Mouse (Mus musculus) liver, embryonic 14.5 days (tissue): ENCODE data around the gene Wipf2. TPM values are rescaled to one million over a fixed set of nuclear protein-coding genes. Genes with fewer than 3 reads are reported as not detected.
A peak's percentile ranks its signal among the peaks of the same experiment; 100 is the strongest.

Experiments
- ATAC-seq: fragments of 200-750 bp; cut with Nextera tagmentation; 2 replicates; pipeline ENCODE4 v1.8.0; 2017; ENCODE audit warnings: moderate number of reproducible peaks, mild to moderate bottlenecking, moderate library complexity; ENCODE audit not compliant: insufficient read depth
- DNase-seq, 3 experiments: peaks; one replicate each; pipeline ENCODE4 v3.0.0-alpha.2; 2012 to 2013; ENCODE audit warnings: low read depth in 3 of 3, low spot score in 3 of 3
- H3K27ac ChIP-seq: fragments of 300-500 bp; sonication (generic); 2 replicates; pipeline ENCODE4 v1.5.1; 2014; ENCODE audit warnings: moderate library complexity, mild to moderate bottlenecking, control low read depth, inconsistent platforms
- H3K27me3 ChIP-seq: fragments of 300-500 bp; sonication (generic); 2 replicates; pipeline ENCODE4 v1.6.1; 2014; ENCODE audit warnings: mild to moderate bottlenecking, low read length, moderate library complexity; ENCODE audit not compliant: control insufficient read depth, insufficient read depth
- H3K36me3 ChIP-seq: fragments of 300-500 bp; sonication (generic); replicated peaks from 2 replicates; pipeline ENCODE4 v1.6.1; 2014; ENCODE audit warnings: low read depth; ENCODE audit not compliant: control insufficient read depth, insufficient read depth
- H3K4me1 ChIP-seq, 2 experiments: fragments of 200-500 bp in 1 of 2; fragments of 300-500 bp in 1 of 2; sonication (generic) in 1 of 2; replicated peaks; 2 replicates each; pipeline ENCODE4 v1.6.1; 2012 to 2014; ENCODE audit warnings: antibody characterized with exemption in 1 of 2, inconsistent platforms in 1 of 2, low read length in 1 of 2; ENCODE audit not compliant: control insufficient read depth in 2 of 2, insufficient read depth in 2 of 2
- H3K4me2 ChIP-seq: fragments of 300-500 bp; sonication (generic); 2 replicates; pipeline ENCODE4 v1.6.1; 2014; ENCODE audit warnings: low read depth, mild to moderate bottlenecking, control low read depth, moderate library complexity
- H3K4me3 ChIP-seq, 2 experiments: fragments of 200-500 bp in 1 of 2; fragments of 300-500 bp in 1 of 2; sonication (generic) in 1 of 2; 2 replicates each; pipeline ENCODE4 v1.5.1; 2012 to 2014; ENCODE audit warnings: low read depth in 2 of 2, low read length in 2 of 2, mild to moderate bottlenecking in 2 of 2, control low read depth in 1 of 2, inconsistent platforms in 1 of 2, moderate library complexity in 1 of 2; ENCODE audit not compliant: insufficient read depth in 1 of 2
- H3K9ac ChIP-seq: fragments of 300-500 bp; sonication (generic); replicated peaks from 2 replicates; pipeline ENCODE4 v1.6.1; 2014; ENCODE audit warnings: mild to moderate bottlenecking, control low read depth, moderate library complexity
- H3K9me3 ChIP-seq: fragments of 300-500 bp; sonication (generic); 2 replicates; pipeline ENCODE4 v1.6.1; 2016; ENCODE audit warnings: low read length, mixed read lengths; ENCODE audit not compliant: control insufficient read depth
- CTCF ChIP-seq: IDR thresholded peaks from 2 replicates; pipeline ENCODE4 v1.5.1; 2016; ENCODE audit warnings: antibody characterized with exemption, low read depth, control low read depth
- EP300 ChIP-seq: IDR thresholded peaks from 2 replicates; pipeline ENCODE4 v1.6.1; 2016; ENCODE audit warnings: antibody characterized with exemption, low read depth
- WGBS: fragments of 180-500 bp; shearing (Covaris S2); extraction: QIAGEN DNeasy Blood & Tissue Kit; methylation state at CpG from one replicate; pipeline ENCODE4 v1.1.7; 2014; ENCODE audit not compliant: insufficient replicate concordance; 5-methylcytosine and 5-hydroxymethylcytosine counted together
- polyA plus RNA-seq, 2 experiments: library from polyadenylated mRNA; depleted of rRNA in 1 of 2; stranded (reverse) in 1 of 2; unstranded in 1 of 2; fragments of >200 nt; fragmentation: Nextera tagmentation in 1 of 2; extraction: Ambion mirVana in 1 of 2; gene quantifications; 2 replicates each; pipeline versions ENCODE4 v1.2.1 to v1.2.3; 2012 to 2014

The Wipf2 gene
- polyA plus RNA-seq, 2 experiments = 1.1 to 2.1 TPM

GRCm38 (mm10) chr11:98889977-98890376 is 26.5 kb downstream of the Wipf2 start:
- 55% methylated on average over 5 of the region's 5 CpGs for WGBS
- no peak for DNase-seq
- H3K27ac ChIP-seq = no peak overlapping the region
- H3K27me3 ChIP-seq = no peaks in the 10 kb centered on the region
- H3K36me3 ChIP-seq = peaks cover 36% of the 10 kb centered on the region
- H3K9me3 ChIP-seq = no peaks in the 10 kb centered on the region
- no peak overlapping the region for H3K9ac ChIP-seq
- H3K4me1 ChIP-seq = peaks cover 0 to 4% of the 10 kb centered on the region in 2 experiments; a peak in 1 of 4 replicates
- no peak for ATAC-seq
- H3K4me2 ChIP-seq = no peak overlapping the region
- H3K4me3 ChIP-seq = no peak overlapping the region
- TF ChIP-seq CTCF (no peak), EP300 (0 out of 2 replicates have a peak, but pooled peaks have one; percentile 12)

- Histone ChIP-seq H3K27me3 (no peaks in the 10 kb centered on the region), H3K4me2 (no peak overlapping the region), H3K27ac (no peak overlapping the region), H3K9ac (no peak overlapping the region), H3K4me1 (peaks cover 0 to 4% of the 10 kb centered on the region in 2 experiments; a peak in 1 of 4 replicates), H3K4me3 (no peak overlapping the region), H3K36me3 (peaks cover 38% of the 10 kb centered on the region), H3K9me3 (no peaks in the 10 kb centered on the region)
- ATAC-seq (no peak), DNase-seq (no peak)
- WGBS = 71% methylated on average over 5 of the region's 5 CpGs
- TF ChIP-seq CTCF = no peak
- TF ChIP-seq EP300 = no peak
Measured at GRCm38 (mm10) chr11:98892426-98892825, 29.0 kb downstream of the Wipf2 start.

GRCm38 (mm10) chr11:98900529-98901125 is 37.2 kb downstream of the Wipf2 start:
- Histone ChIP-seq H3K27ac (no peak overlapping the region), H3K27me3 (no peaks in the 10 kb centered on the region), H3K36me3 (peaks cover 31% of the 10 kb centered on the region), H3K4me1 (peaks cover 31 to 38% of the 10 kb centered on the region in 2 experiments), H3K4me3 (no peak overlapping the region), H3K4me2 (no peak overlapping the region), H3K9me3 (no peaks in the 10 kb centered on the region), H3K9ac (no peak overlapping the region)
- ATAC-seq (no peak), DNase-seq (no peak)
- WGBS = 36% methylated on average over 12 of the region's 12 CpGs
- TF ChIP-seq EP300 (no peak), CTCF (no peak)

GRCm38 (mm10) chr11:98902621-98903245 is 39.3 kb downstream of the Wipf2 start:
- Histone ChIP-seq H3K9me3 (no peaks in the 10 kb centered on the region), H3K4me2 (no peak overlapping the region), H3K9ac (0 out of 2 replicates have a peak overlapping the region, but pooled peaks have one; percentile 4), H3K4me1 (peaks cover 48 to 54% of the 10 kb centered on the region in 2 experiments), H3K36me3 (peaks cover 18% of the 10 kb centered on the region), H3K27ac (peak overlapping the region; percentile 13; the same call in 1 of the 2 replicates), H3K27me3 (no peaks in the 10 kb centered on the region), H3K4me3 (no peak overlapping the region)
- no peak for TF ChIP-seq EP300
- no peak for TF ChIP-seq CTCF
- no peak for ATAC-seq
- WGBS = 66% methylated on average over 10 of the region's 10 CpGs
- no peak for DNase-seq

- WGBS = 3% methylated on average over 2 of the region's 2 CpGs
- no peaks in the 10 kb centered on the region for H3K27me3 ChIP-seq
- H3K4me1 ChIP-seq = peaks cover 48 to 58% of the 10 kb centered on the region in 2 experiments
- peak overlapping the region; percentile 0 to 3; a peak in 2 of 4 replicates for H3K4me3 ChIP-seq
- peak; percentile 75 for ATAC-seq
- H3K4me2 ChIP-seq = peak overlapping the region; percentile 67
- peak; percentile 74 to 80 (median 78) for DNase-seq
- peak; percentile 91 for TF ChIP-seq EP300
- no peak for TF ChIP-seq CTCF
- peaks cover 24% of the 10 kb centered on the region for H3K36me3 ChIP-seq
- H3K9me3 ChIP-seq = no peaks in the 10 kb centered on the region
- H3K27ac ChIP-seq = peak overlapping the region; percentile 86
- H3K9ac ChIP-seq = peak overlapping the region; percentile 23
Measured at GRCm38 (mm10) chr11:98904577-98904976, 41.1 kb downstream of the Wipf2 start.
